Mouse (Mus musculus) megakaryocyte-erythroid progenitor cell, adult 5-6 weeks (primary cell): Measurements from ENCODE around the gene H3f3a. TPM values are rescaled to one million over a fixed set of nuclear protein-coding genes. Genes with fewer than 3 reads are reported as not detected.
A peak's percentile ranks its signal among the peaks of the same experiment; 100 is the strongest.
"Not testable (repeated sequence)": the region's sequence is repeated elsewhere in the genome, so short reads cannot be mapped to it uniquely, and the experiment has no call there.

Source experiments
- ATAC-seq: replicated peaks from 2 replicates; pipeline ENCODE4 v1.8.0; 2016; ENCODE audit warnings: mild to moderate bottlenecking, inconsistent platforms; ENCODE audit not compliant: severe bottlenecking, poor library complexity, low FRiP score, low TSS enrichment
- total RNA-seq, 2 experiments: library from RNA; stranded (forward) in 1 of 2; stranded (reverse) in 1 of 2; fragments of 200-1000, 215-1000 nt in 1 of 2; fragments of >200 nt in 1 of 2; fragmentation: Nextera tagmentation in 1 of 2; gene quantifications; 2 replicates each; pipeline ENCODE4 v1.2.3; 2014 to 2017

Gene H3f3a
- total RNA-seq (2014; fragmentation: Nextera tagmentation) = 737 and 1,041 TPM in 2 replicates
- total RNA-seq (2017) = 1,518 and 1,745 TPM in 2 replicates

DNA sequence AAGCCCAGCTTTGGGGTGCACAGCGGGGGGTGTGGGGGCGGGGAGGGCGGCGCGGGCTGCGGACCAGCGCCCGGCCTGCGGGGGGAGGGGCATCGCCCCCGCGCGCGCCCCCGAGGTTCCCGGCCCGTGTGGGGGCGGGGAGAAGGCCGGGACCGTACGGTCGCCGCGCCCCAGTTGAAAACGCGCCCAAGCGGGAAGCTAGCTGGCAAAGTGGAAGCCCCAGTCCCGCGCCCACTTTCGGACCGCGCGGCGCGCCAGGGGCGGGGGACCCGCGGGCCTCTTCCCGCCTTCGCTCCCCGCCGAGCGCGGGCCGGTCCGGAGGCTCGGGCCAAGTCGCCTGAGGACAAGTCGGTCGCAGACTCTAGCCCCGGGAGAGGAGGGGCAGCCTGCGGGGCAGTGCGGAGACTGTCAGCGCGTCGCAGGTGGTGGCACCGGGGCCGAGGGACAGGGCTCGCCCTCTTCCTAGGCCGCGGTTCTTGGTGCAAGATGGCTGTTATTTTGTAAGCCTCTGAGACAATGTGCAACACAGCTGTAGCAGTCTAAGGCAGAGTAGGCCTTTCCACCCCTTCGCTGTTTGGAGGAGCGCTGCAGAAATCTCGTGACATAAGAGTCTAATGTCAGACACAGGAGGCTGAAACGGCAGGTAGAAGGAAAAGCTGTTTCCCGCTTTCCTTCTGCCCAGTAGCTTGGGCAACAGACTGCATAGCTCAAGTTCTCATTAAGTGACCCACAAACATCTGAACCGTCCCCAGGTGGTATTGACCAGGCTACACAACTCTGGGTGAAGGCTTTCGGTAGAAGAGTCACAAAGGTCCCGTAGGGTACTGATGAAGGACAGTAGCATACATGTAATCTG is at the start of gene H3f3a:
Gene H3f3a (minus strand): TSS at position 59 of the 856 bp plus-strand sequence.
- ATAC-seq = peak; percentile 17; the same call in 1 of the 2 replicates

- peak; percentile 38; the same call in 1 of the 2 replicates for ATAC-seq
Measured at GRCm38 (mm10) chr1:180860030-180860429, 46.3 kb upstream of the H3f3a start.

- no peak for ATAC-seq
Measured at GRCm38 (mm10) chr1:180858763-180859162, 45.0 kb upstream of the H3f3a start.

DNA sequence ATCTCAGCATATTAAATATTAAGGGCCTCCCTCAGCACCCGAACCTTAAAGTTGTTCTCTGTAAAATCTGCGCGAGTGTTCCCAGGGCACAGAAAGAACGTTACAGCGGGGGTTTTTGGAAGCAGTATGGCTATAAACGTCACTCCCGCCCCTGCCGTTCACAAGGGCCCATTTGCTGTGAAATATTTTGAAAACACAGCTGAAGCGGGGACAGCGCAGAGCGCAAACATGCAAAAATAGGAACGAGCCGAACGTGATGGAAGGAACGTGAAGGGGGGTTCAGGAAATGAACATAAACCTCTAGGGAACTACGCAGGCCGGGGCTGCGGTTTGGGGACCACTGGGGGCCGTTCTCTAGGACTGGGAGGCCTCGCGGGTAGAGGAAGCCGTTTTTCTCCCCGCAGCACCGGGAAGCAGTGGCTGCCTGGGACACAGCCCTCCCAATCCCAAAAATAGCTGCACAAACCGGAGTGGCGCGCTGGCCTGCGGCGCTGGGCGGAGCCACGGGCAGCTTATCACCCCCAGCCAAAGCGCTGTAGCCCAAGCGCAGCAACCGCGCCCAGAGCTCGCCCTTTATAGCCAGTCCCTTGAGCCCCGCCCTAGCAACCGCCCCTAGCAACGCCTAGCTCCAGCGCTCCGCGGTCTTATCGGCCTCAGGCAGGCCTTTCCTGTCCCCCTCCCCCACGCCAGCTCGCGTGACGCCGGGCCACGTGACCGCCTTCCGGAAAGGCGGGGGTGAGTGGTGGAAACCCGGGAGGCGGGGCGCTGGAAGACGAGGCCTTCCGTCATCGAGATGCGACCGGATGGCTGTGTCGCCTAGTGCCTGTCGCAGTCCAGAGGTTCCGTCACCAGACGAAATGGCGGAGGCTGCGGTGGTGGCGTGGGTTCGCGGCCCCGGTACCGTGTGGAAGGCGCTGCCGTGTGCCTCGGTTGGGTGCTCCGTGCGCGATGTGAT is 36.9 kb upstream of the H3f3a start, which contains the start of gene Sde2:
Gene Sde2 (plus strand): TSS at position 812 of the 955 bp plus-strand sequence.
- ATAC-seq = peak; percentile 89

GRCm38 (mm10) chr1:180849701-180850301 is 36.1 kb upstream of the H3f3a start:
- no peak for ATAC-seq

DNA sequence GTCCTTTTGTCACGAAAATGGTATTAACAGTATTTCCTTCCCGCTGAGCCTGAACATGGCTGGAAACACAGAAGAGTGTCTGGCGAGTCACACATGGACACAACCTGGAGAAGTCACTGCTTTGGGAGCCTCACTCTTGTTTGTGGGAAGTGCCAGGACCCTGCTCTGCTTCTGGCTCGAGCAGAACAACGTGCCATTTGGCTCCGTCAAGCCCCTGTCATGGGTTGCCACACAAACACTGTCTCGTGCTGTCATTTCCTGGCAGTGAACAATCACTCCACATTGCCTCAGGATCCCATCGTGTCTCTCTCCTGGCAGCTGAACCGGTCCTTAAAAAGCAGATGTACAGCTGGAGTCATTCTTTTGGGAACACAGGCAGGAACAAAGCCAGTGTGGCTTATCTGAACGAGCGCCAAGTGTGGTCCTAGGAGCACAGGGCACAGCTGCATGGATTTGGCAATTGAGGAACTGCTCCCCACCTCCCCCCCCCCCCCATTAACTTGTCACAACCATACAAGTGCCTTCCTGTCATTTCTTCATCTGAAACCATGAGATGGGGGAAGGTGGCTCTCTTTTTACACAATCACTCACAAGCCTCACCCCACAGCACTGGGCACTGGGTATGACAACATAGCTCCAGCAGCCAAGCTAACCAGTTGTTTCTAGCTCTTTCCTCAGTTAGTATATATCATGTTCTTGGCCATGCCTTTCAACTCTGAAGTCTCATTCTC is 34.9 kb upstream of the H3f3a start:
- ATAC-seq = peak; percentile 20

- peak; percentile 64 for ATAC-seq
Measured at GRCm38 (mm10) chr1:180848114-180848510, 34.4 kb upstream of the H3f3a start.

GRCm38 (mm10) chr1:180841561-180842300 is 28.0 kb upstream of the H3f3a start:
- ATAC-seq = no peak

GRCm38 (mm10) chr1:180839201-180839910 is 25.6 kb upstream of the H3f3a start:
- ATAC-seq = no peak

GRCm38 (mm10) chr1:180838014-180838413 is 24.3 kb upstream of the H3f3a start:
- ATAC-seq = no peak

DNA sequence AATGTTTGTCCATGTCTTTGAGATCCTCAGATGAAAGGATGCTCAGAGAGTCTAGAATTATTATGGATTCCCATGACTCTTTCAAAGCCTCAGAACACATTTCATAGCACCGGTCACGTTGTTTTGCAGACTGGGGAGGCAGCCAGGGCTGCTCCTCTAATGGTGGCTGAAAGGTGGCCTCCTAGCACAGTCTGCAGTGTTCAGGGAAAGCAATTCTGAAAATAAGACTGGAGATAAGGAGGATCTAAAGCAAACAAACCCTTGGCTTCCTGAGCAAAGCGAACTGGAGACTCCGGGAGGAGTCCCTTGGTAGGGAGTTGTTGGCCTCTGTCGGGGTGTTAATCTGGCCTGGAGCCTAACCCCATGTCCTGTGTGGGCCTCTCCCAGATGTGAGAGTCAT is 23.4 kb upstream of the H3f3a start:
- ATAC-seq = no peak

DNA sequence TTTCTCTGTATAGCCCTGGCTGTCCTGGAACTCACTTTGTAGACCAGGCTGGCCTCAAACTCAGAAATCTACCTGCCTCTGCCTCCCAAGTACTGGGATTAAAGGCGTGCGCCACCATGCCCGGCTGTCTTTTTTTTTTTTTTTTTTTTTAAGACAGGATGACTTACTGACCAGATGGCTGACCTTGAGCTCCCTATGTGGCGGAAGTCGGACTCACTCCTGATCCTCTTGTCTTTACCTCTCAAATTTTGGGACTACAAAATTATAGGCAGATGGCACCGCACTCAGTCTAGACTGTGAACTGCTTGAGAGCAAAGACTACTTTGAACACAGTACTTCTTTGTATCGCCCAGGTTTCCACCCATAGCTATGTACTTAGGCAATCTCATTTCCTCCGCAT is 22.7 kb upstream of the H3f3a start:
- ATAC-seq = not testable (repeated sequence)

DNA sequence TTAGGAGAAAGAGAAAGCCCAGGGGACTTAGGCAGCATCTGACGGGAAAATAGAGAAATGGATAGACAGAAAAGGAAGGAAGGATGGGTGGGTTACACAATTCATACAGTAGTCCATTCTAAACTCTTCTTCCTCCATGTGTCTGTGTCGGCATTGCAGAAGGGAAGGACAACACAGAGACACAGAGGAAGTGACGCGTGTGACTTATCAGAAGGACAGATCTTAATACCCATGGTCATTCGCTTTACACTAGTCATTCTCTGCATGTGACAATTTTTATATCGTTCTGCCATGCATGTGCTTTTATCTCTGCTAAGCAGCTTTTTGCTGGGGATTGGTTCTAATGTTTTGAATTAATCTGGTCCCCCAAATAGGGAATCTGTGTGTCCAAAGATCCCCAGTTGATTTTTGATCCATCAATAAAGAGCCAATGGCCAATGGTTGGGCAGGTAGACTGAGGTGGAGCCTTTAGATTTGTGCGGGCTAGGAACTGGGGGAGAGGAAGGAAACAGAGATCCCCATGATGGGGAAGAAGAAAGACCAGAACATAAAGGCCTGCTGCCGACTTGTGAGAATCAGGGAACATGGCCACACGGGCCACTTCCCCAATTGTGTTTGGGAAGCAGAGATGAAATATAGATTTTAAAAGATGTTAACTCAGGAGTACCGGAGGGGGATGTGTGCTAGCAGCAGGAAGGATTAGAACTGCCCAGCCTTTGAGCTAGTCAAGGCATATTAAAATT is 21.7 kb upstream of the H3f3a start:
- ATAC-seq = peak; percentile 56

GRCm38 (mm10) chr1:180830588-180831346 is 17.0 kb upstream of the H3f3a start:
- ATAC-seq = no peak

GRCm38 (mm10) chr1:180830175-180830574 is 16.4 kb upstream of the H3f3a start:
- peak; percentile 58 for ATAC-seq

DNA sequence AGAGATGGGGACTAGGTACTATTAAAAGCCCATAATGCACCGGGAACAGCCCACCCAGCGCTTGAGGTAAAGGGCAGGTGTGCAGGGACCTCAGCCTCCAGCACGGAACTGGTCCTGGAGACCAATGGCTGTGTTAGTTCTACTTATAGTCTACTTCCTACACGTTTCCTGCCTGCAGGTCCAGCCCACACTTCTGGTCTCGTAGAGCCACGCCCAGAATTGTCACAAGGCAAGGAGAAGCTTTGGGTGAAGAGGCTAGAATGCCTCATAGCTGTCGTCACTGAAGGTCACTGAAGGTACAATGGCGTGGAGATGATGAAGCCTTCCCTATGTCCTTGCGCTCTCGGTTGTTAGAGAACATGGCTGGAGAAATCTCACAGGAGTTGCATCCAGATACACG is 16.0 kb upstream of the H3f3a start:
- peak; percentile 60 for ATAC-seq
